Mouse (Mus musculus) embryonic fibroblast, embryonic 13.5 days (primary cell): ENCODE data around the gene Eif3a.

Experiments
- CTCF ChIP-seq: IDR thresholded peaks from 2 replicates; pipeline ENCODE4 v1.5.1; 2011; ENCODE audit warnings: mild to moderate bottlenecking, control low read depth, low read length, moderate library complexity, borderline replicate concordance; ENCODE audit not compliant: insufficient read depth
- POLR2A ChIP-seq: IDR thresholded peaks from 2 replicates; pipeline ENCODE4 v1.6.1; 2011; ENCODE audit warnings: low read depth, mild to moderate bottlenecking, control low read depth, low read length, moderate library complexity

GRCm38 (mm10) chr19:60791164-60791563 lies 706 bp upstream of the Eif3a start:
- TF ChIP-seq CTCF (no peak), POLR2A (no peak)
